Mouse (Mus musculus) cerebellum, postnatal 10 days (tissue): ENCODE measurements around the gene Serinc4.
"Not testable (repeated sequence)": the region's sequence is repeated elsewhere in the genome, so short reads cannot be mapped to it uniquely, and the experiment has no call there.

Experiments
- DNase-seq, 2 experiments: peaks; one replicate each; pipeline ENCODE4 v3.0.0; 2021; ENCODE audit warnings: mixed read lengths in 2 of 2

Gene Serinc4

DNA sequence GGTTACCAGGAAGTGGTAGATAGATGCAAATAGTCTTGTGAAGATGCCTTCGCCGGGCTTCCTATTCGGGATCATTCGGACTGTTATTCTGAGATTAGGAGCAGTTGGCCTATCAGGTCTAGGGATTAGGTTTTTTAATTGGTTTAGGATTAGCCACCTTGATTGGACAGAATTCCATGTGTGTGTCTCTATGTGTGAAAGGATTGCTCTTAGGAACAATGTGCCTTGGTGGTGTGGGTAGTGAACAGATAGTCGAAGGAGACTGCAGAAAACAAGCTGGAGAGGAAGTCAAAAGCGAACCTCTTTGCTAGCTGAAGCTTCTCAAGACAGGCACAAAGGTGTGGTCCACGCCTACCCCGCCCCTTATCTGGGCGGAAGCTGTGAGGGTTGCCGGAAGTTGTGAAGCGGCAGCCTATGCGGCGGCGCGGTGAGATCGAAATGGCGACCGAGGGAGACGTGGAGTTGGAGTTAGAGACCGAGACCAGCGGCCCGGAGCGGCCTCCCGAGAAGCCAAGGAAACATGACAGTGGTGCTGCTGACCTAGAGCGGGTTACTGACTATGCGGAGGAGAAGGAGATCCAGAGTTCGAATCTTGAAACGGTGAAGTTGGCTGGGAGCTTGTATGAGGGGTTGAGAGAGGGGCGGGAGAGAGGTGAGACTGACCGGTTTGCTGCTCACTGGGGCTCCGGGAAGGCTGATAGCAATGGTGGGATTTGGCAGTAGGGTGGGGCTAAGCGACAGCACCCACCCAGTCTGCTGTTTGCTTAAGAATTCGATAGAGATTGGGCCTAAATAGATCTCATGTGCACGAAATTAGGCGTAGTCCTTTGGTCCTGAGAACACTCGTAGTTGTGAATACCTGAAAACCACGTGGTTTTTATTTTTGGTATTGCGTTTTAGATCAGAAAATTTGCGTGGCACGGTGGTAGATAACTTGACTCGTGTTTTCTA is at the start of gene Serinc4:
Gene Serinc4 (minus strand): TSS at position 90 of the 951 bp plus-strand sequence.
- DNase-seq = peak; percentile 88 to 90

- not testable (repeated sequence) for DNase-seq
Measured at GRCm38 (mm10) chr2:121501550-121501949, 45.0 kb upstream of the Serinc4 start.

DNA sequence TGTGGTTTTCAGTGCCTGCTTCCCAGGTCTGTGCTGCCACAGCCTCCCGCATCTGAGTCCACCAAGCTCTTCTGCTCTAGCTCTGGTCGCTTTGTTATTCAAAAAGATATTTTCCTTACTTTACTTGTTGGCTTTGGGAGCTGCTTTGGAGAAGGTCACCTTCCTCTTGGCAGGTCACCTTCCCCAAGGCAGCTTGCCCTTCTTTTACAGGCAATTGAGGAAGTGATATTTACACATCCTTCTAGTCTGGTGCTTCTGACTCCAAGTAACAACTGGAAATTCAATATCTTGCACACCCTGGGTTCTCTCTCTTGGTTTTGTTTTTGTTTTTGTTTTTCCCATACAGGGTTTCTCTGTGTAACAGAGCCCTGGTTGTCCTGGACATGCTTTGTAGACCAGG is 27.8 kb upstream of the Serinc4 start:
- DNase-seq = not testable (repeated sequence)

DNA sequence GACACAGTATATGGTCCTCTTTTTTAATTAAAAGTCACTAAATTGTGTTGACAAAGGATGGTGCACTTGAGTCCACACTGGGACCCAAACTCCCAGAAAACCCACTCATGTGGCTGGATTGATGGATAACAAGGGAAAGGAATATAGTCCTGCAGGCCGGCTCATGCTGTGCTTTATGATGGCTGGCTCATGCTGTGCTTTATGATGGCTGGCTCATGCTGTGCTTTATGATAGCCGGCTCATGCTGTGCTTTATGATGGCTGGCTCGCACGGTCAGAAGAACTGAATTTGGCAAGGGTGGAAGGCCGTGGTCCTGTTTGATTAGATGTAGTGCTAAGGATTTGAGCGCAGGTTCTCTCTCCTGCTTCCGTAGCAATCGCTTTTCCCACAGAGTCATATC is 27.0 kb upstream of the Serinc4 start:
- DNase-seq = no peak

- DNase-seq = not testable (repeated sequence)
Measured at GRCm38 (mm10) chr2:121480916-121481315, 24.3 kb upstream of the Serinc4 start.

GRCm38 (mm10) chr2:121480498-121480897 is 23.9 kb upstream of the Serinc4 start:
- peak in 1 of 2 experiments; percentile 20 for DNase-seq

DNA sequence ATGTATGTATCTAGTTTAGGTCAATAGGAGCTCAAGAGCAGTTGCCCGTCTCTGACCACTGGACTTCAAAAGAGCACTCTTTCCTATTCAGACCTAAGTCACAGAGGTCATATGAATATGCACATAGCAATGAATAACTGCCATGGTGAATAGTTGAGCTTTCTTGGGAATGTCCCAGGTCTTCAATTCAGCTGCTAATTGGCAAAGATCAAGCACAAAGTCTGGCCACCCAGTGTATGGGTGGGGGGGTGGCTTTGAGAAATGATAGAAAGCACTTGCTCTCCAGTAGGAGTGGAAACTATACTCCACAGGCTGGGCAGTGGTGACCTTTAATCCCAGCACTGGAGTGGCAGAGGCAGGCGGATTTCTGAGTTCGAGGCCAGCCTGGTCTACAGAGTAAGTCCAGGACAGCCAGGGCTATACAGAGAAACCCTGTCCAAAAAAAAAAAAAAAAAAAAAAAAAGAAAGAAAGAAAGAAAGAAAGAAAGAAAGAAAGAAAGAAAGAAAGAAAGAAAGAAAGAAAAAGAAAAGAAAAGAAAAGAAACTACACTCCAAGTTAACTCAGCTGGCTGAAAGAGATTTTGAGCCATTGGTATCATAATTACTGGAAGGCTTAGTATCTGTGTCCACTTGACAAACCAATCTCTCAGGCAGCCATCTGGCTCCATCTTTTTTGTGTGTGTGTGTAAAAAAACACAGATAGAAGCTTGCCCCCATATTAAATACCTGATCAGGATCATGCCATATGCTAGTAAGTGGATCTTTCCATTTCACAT is 21.1 kb upstream of the Serinc4 start:
- DNase-seq = no peak

GRCm38 (mm10) chr2:121475306-121475705 is 18.7 kb upstream of the Serinc4 start:
- DNase-seq = not testable (repeated sequence)

DNA sequence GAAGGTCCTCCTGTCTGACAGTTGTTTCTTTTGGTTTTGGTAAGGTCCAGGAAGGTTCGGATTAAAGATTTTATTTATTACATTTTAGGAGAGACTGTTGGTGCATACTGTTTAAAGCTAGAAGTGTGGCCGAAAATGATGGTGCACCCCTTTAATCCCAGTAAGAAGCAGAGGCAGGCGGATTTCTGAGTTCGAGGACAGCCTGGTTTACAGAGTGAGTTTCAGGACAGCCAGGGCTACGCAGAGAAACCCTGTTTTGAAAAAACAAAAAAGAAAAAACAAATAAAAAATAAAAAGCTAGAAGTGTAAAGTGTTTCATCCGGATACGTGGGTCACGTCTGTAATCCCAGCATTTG is 17.6 kb upstream of the Serinc4 start:
- no peak for DNase-seq

- DNase-seq = peak; percentile 87
Measured at GRCm38 (mm10) chr2:121473301-121474179, 17.0 kb upstream of the Serinc4 start, which contains the start of gene Mfap1b. TSS of gene Mfap1b (minus strand) at chr2:121474067.

DNA sequence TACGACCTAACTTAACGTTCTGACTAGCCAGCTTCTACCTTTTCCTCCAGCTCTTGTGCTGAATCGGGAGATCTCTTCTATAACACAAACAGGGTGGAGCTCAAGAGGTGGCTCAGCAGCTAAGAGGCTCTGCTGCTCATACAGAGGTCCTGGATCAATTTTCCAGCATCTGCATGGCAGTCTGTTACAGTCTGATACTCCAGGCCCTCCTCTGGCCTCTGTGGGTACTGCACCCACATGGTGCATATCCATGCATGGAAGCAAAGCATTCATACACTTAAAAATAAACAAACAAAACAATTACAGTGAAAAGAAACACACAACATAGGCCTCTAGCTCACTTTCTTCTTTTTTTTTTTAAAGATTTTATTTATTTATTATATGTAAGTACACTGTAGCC is 16.2 kb upstream of the Serinc4 start:
- not testable (repeated sequence) for DNase-seq

DNA sequence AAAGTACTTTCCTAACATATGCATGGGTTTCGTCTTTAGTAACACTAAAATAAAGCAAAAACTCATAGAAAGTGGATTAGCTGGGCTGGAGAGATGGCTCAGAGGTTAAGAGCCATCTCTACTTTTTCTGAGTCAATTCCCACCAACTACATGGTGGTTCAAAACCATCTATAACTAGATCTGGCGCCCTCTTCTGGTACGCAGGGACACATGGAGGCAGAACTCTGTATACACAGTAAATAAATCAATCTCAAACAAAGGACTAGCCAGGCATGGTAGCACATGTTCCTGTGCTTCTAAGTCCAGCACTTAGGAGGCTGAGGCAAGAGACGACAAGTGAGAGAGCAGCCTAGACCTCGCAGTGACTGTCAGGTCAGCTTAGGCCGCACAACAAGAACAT is 12.4 kb upstream of the Serinc4 start:
- DNase-seq = not testable (repeated sequence)

- no peak for DNase-seq
Measured at GRCm38 (mm10) chr2:121460071-121460470, 3.5 kb upstream of the Serinc4 start.

DNA sequence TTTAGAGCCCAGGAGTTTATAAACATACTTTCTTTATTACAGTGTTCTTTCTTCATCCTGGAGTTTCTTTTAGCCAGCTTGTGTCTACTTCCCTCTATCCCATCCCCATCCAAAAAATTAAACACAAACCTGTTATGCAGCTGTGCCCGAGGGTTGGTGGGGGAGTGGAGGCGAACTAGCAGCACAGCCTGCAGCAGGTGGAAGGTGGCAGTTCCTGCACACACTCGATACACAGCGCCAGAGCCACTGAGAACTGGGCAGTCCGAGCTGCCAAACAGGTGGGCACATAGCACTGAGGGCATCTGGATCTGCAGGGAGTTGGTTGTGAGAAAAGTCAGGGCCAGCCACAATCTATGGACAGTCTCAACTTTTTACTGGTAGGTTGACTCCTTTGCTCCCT is 1.0 kb downstream of the Serinc4 start:
- peak in 1 of 2 experiments; percentile 8 for DNase-seq

DNA sequence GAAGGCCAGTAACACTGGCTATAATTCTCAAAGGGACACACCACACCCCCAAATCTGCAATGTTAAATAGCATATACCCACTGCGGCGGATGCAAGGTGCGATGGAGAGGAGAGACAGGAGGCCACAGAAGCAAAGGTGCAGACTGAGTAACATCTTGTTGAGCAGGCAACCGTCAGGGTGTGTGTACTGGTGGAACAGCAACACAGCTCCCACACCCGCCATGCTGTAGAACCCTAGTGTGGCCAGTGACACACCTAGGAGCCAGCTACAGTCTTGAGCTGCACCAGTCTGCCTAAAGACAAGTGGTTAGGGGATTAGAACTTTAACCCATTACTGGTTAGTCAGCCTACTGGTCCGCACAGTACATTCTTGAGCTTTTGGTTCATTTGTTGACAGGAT is 2.7 kb downstream of the Serinc4 start:
- no peak for DNase-seq

GRCm38 (mm10) chr2:121452990-121453389 is 3.6 kb downstream of the Serinc4 start, which contains the start of gene Hypk:
TSS of gene Hypk (plus strand) at chr2:121453290.
- DNase-seq = no peak

GRCm38 (mm10) chr2:121452361-121452760 is 4.2 kb downstream of the Serinc4 start:
- no peak for DNase-seq

- DNase-seq = no peak
Measured at GRCm38 (mm10) chr2:121450093-121450492, 6.5 kb downstream of the Serinc4 start.

GRCm38 (mm10) chr2:121449545-121450011 is 7.0 kb downstream of the Serinc4 start:
- peak in 1 of 2 experiments; percentile 55 for DNase-seq

GRCm38 (mm10) chr2:121448739-121449535 is 7.6 kb downstream of the Serinc4 start, which contains the start of gene Serf2:
TSS of gene Serf2 (plus strand) at chr2:121449195.
- peak; percentile 99 to 100 for DNase-seq

GRCm38 (mm10) chr2:121448136-121448535 is 8.4 kb downstream of the Serinc4 start:
- DNase-seq = peak; percentile 47 to 49
